Mouse (Mus musculus) kidney, postnatal 14 days (tissue): ENCODE results near the gene Smarcc2.
"Not testable (repeated sequence)": the region's sequence is repeated elsewhere in the genome, so short reads cannot be mapped to it uniquely, and the experiment has no call there.

ENCODE experiments used
- DNase-seq: peaks from one replicate; pipeline ENCODE4 v3.0.0; 2022; ENCODE audit warnings: mixed read lengths

Smarcc2 gene

GRCm38 (mm10) chr10:128444354-128444753 lies 14.7 kb upstream of the Smarcc2 start:
- DNase-seq = no peak

GRCm38 (mm10) chr10:128445407-128445806 lies 13.6 kb upstream of the Smarcc2 start:
- DNase-seq = peak; percentile 34

GRCm38 (mm10) chr10:128451014-128451413 lies 8.0 kb upstream of the Smarcc2 start:
- no peak for DNase-seq

GRCm38 (mm10) chr10:128454471-128454870 lies 4.6 kb upstream of the Smarcc2 start:
- no peak for DNase-seq

DNA sequence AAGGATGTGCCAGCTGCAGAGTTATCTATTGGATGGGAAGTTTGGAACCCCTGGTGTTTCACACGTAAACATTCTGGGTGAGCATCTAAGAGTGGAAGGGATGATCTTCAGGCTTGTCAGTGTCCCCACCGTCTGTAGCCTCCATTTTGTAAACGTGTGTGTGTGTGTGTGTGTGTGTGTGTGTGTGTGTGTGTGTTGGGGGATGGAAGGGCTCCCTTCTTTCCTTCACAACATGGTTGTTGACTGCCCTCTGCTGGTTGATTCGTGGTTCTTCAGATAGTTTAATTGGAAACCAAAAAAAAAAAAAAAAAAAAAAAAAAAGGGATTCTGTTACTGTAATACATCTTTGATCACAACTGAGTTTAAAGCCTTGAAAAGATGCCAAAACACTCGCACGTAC lies 3.8 kb upstream of the Smarcc2 start:
- DNase-seq = peak; percentile 78

GRCm38 (mm10) chr10:128457676-128458075 lies 1.4 kb upstream of the Smarcc2 start:
- no peak for DNase-seq

DNA sequence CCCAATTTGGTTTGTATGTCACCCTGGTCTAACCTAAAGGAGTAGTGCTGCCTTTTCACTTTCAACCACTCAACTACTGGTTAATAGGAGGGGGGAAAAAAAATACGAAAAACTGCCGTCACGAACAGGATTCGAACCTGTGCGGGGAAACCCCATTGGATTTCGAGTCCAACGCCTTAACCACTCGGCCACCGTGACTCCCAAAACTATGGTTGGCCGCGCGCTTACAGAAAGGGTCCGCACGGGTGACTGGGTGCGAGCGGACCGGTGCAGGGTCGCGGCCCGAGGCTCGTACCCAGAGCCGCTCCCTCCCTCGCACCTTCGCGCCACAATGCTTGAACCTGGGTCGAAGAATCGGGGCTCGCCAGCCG lies 715 bp upstream of the Smarcc2 start:
- DNase-seq = peak; percentile 92

DNA sequence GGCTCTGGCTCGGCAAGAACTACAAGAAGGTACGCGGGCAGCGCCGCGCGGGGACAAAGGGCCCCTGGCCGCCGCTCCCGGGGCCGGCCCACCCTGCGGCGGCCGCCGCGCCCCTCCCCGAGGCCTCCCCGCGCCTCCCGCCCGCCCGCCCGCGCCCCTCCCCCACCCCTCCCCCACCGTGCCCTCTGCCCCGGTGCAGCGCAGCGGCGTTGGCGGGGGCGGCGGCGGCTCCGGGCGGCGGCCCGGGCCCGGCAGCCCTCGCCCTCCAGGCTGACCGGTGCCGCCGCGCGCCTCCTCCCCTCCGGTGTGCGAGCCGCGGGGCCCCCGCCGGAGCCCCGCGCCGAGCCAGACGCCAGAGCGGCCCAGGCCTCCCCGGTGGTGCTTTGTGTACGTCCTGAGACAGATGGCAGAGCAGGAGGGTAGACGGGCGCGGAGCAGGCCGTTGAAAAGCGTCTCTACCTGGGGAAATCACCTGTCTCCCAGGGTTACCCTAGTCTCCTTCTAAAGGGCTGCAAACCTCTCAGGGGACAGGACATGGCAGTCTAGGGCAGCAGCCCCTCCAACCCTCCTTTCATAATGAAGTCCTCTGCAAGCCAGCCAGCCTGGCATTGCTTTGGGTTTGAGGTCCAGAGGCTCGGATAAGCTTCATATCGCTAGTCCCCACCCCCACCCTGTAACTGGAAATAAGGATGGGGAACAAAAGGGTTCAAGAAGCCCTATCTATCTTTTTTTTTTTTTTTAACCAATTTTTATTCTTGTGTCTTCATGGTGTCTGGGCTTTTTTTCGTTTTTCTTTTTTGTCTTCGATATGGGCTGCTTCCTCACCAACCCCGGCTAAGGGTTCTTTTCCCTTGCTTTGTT lies 591 bp downstream of the Smarcc2 start:
- no peak for DNase-seq

DNA sequence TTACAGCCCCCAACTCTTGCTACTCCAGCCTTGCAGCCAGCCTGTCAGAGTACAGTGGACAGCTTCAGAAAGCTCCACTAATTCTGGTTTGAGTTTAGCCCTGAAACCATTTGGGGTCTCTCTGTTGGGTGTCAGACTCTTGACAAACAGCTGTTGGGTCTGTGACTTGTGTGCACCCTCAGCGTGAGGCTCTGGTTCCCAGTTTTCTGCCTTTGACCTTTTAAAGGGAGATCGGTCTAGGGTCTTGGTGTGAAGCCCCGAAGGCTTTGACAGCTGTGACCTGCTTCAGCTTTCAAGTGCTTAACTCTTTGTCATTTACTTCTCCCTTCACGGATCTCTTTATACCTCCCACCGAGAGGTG lies 1.2 kb downstream of the Smarcc2 start:
- DNase-seq = no peak

DNA sequence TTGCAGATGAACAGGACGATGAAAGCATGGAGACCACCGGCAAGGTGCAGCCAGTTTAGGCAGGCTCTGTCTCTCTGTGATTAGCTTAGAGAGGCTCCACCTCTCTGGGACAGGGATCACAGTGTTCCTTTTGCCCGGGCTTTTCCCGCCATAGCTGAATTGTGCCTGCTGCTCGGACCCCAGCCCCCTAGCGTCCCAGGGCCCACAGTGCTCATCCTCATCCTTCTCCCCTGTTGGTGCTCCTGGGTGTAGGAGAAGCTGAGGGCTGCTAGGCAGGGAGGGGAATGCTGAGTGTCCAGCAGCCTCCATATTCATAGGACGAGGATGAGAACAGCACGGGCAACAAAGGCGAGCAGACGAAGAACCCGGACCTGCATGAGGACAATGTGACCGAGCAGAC lies 15.3 kb downstream of the Smarcc2 start:
- no peak for DNase-seq

DNA sequence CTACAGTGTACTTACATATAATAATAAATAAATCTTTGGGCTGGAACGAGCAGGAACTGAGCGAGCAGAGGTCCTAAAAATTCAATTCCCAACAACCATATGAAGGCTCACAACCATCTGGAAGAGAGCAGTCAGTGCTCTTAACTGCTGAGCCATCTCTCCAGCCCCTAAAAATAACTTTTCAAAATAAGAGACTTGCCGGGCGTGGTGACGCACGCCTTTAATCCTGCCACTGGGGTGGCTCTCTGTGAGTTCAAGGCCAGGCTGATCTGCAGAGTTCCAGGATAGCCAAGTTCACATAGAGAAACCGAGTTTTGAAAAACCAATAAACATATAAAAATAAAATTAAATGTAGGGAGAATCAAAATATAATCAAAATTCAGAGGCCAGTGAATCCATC lies 27.3 kb downstream of the Smarcc2 start:
- no peak for DNase-seq

GRCm38 (mm10) chr10:128487861-128488712 lies 29.0 kb downstream of the Smarcc2 start:
- DNase-seq = no peak

- no peak for DNase-seq
Observed at GRCm38 (mm10) chr10:128488776-128489175, 29.7 kb downstream of the Smarcc2 start.

GRCm38 (mm10) chr10:128489380-128489779 lies 30.3 kb downstream of the Smarcc2 start:
- no peak for DNase-seq

- DNase-seq = no peak
Observed at GRCm38 (mm10) chr10:128489785-128490184, 30.7 kb downstream of the Smarcc2 start.

GRCm38 (mm10) chr10:128490232-128490631 lies 31.2 kb downstream of the Smarcc2 start:
- DNase-seq = no peak

DNA sequence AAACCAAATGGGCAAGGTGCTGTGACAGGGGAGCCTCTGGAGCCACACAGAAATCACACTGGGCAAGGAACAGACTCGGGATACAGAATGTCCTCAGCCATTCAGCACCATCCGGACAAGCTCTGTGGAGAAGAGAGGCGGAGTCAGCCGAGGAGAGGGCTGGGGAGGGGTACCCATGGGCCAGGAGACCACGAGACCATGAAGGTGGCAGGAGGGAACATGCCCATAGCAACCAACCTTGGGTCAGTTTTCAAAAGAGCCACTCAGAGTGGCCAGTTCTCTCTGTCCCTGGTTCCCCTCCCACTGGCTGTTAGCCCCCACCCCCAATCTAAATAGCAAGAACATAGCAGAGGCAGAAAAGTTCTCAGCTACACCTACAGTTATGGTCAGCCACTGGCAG lies 31.9 kb downstream of the Smarcc2 start:
- no peak for DNase-seq

DNA sequence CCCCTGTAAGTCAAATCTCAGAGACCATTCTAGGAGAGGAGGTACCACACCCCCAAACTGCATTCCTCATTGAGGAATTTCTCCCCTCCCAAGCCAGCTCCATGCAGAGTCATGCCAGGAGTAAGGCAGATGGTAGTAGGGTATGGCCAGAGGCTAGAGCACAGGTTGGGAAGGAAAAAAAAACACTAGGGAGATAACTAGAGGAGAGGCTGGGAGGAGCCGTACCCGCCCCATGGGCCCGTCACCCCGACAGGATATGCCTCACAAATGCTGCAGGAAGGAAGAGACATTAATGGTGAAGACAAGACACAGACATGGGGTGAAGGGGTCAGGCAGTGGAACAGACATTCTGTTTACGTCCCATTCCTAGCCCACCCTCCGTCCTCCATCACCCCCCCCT lies 32.4 kb downstream of the Smarcc2 start:
- peak; percentile 66 for DNase-seq

DNA sequence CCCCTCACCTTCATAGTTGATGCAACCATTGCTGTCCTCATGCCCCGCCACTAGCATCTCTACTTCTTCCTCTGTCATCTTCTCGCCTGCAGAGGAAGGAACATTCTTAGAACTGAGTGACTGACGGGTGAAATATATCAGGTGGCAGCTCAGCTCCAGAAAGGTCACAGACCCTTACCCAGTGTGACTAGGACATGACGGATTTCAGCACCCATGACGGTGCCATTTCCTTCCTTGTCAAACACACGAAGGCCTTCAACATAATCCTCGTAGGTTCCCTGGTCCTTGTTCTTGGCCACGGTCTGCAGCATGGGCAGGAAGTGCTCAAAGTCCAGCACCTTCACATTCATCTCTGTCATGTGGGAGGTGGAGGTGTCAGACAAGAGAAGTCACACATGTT lies 33.0 kb downstream of the Smarcc2 start:
- not testable (repeated sequence) for DNase-seq

DNA sequence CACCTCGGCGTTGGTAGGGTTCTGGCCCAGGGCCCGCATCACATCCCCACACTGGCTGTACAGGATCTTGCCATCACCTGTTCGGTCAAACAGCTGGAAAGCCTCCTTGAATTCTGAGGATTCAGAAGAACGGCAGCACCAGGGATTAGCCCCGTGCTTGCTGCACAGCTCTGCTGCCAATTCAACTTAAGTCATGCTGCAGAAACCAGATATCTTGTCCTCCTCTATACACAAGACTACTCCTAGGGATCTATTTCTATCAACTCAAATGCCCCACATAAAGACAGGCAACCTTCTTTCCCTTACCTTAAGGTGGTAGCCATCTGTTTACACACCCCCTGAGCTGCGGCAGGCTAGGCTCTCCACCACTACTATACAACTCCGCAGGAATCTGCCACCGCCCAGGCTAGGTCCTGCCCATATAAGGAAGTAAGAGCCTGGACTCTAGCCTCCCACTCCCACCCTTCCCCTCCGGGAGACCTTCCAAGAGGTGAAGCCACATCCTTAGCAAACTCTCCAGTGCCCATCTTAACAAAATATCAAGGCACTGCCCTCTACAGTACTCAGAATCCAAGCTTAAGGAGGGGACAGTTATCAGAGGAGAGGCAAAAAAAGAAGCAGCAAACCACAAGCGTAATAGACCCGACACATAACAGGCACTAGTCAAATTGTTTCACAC lies 33.7 kb downstream of the Smarcc2 start:
- DNase-seq = peak; percentile 83

- no peak for DNase-seq
Observed at GRCm38 (mm10) chr10:128493319-128493694, 34.3 kb downstream of the Smarcc2 start.

- peak; percentile 99 for DNase-seq
Observed at GRCm38 (mm10) chr10:128493695-128494666, 34.9 kb downstream of the Smarcc2 start, which contains the start of gene Myl6. Gene Myl6 (minus strand): TSS chr10:128494145.
